In the genomic region with DNA sequence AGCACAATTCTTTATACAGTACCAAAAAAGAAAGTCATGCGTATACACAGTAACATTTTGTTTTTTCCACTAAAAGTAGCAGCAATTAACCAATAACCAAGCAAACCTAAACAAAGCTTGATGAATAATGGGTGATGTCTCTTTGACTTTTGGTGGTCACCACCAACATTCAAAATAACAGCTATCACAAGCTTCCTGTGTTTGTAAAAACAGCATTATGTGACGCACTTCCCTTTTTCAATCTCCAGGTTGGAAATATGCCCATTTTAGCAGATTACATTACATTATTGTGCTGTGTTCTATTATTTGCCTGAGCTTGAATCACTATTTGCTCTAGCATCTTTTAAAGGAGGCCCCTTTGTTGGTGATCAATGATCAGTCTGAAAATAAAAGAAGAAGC, we compare ENCODE assay signal across 17 mouse cellular contexts.
"Had no signal": no experiment of that assay in that cellular context is flagged by ENCODE, and none has a peak within 500 bp of the region (broad histone marks: within the 10 kb centered on the region; RNA-seq: fewer than 3 reads in every experiment).

No protein-coding gene starts in this region.

- H3K27ac ChIP-seq: intestine, embryonic 15.5 days; kidney, embryonic 15.5 days; layer of hippocampus, adult 2 months; limb, embryonic 12.5 days; liver, embryonic 14.5 days; lung, embryonic 15.5 days; midbrain, embryonic 15.5 days; neural tube, embryonic 13.5 days had no signal

- H3K27me3 ChIP-seq: intestine, embryonic 15.5 days; kidney, embryonic 15.5 days; limb, embryonic 12.5 days; lung, embryonic 15.5 days; megakaryocyte, embryonic 14.5 days; midbrain, embryonic 15.5 days; neural tube, embryonic 13.5 days had no signal

- DNase-seq: kidney, adult 18-20 months; liver; retina, postnatal 1 day; right cerebral cortex, postnatal 4 days; spleen, adult 18-20 months; thymus, adult 18-20 months; thymus, postnatal 14 days had no signal

- H3K4me3 ChIP-seq: intestine, embryonic 15.5 days; kidney, embryonic 15.5 days; layer of hippocampus, adult 2 months; limb, embryonic 12.5 days; lung, embryonic 15.5 days; megakaryocyte, embryonic 14.5 days; midbrain, embryonic 15.5 days; neural tube, embryonic 13.5 days had no signal

- H3K9me3 ChIP-seq: intestine, embryonic 15.5 days; kidney, embryonic 15.5 days; limb, embryonic 12.5 days; lung, embryonic 15.5 days; midbrain, embryonic 15.5 days; neural tube, embryonic 13.5 days had no signal

- ATAC-seq: intestine, embryonic 15.5 days; midbrain, embryonic 15.5 days had no signal

- H3K9ac ChIP-seq: intestine, embryonic 15.5 days; kidney, embryonic 15.5 days; limb, embryonic 12.5 days; liver, embryonic 14.5 days; lung, embryonic 15.5 days; midbrain, embryonic 15.5 days; neural tube, embryonic 13.5 days had no signal

- H3K4me2 ChIP-seq: intestine, embryonic 15.5 days; kidney, embryonic 15.5 days; limb, embryonic 12.5 days; lung, embryonic 15.5 days; midbrain, embryonic 11.5 days; midbrain, embryonic 15.5 days; neural tube, embryonic 13.5 days had no signal

- H3K36me3 ChIP-seq: intestine, embryonic 15.5 days; kidney, embryonic 15.5 days; limb, embryonic 12.5 days; lung, embryonic 15.5 days; midbrain, embryonic 15.5 days; neural tube, embryonic 13.5 days had no signal

- H3K4me1 ChIP-seq: intestine, embryonic 15.5 days; kidney, embryonic 15.5 days; limb, embryonic 12.5 days; lung, embryonic 15.5 days; megakaryocyte, embryonic 14.5 days; midbrain, embryonic 15.5 days; neural tube, embryonic 13.5 days had no signal
